1 mouse cellular context compared by ENCODE assay signal in the genomic region with DNA sequence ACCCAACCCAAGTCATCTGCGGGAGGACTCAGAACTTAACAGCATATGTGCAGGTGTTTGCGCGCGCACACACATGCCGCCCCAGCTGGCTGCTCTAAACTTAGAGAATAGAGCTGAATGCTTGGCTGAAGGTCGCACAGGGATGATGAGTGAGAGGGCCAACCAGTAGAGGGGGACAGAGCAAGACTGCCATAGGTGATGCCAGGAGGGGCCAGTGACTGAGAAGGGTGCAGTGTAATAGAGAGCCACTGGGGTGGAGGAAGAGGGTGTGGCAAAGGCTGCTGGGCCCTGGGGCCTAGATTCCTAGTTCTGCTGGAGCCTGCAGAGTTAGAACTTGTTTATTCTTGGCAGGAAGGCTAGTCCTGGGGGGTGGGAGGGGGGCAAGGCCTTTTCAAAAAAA.
TF ChIP-seq lines count a peak whose summit lies in the region.

No protein-coding gene starts in this region.

TF ChIP-seq in CH12.LX, 34 proteins besides CTCF, POLR2A, EP300 and RAD21 (continued from another document):
- no peak for TF ChIP-seq MAX (IDR thresholded peaks at IDR 0.05; ENCODE audit: low read length)
